Mouse (Mus musculus) left cerebral cortex, postnatal 4 days (tissue): ENCODE measurements around the gene Cct4. TPM values are rescaled to one million over a fixed set of nuclear protein-coding genes. Genes with fewer than 3 reads are reported as not detected.

Experiments used
- DNase-seq: peaks from one replicate; pipeline ENCODE4 v3.0.0-alpha.2; 2022
- intact Hi-C: fragments of 180-260 bp; cut with DNase I; formaldehyde crosslinking; loops from one replicate; pipeline ENCODE4 v1.15.1; 2025
- total RNA-seq, 2 experiments: library from RNA; stranded (reverse); gene quantifications; 2 replicates each; pipeline ENCODE4 v1.2.3; 2021

Gene Cct4
- total RNA-seq = 100 to 1,000 TPM; 194 to 197 TPM

GRCm38 (mm10) chr11:22990393-22991126 lies at the start of gene Cct4:
TSS of gene Cct4 (plus strand) at chr11:22990519.
- peak; percentile 94 for DNase-seq
- intact Hi-C loops = loop anchor here (5.0 kb wide), 1 partner anchor 287 kb away; no protein-coding TSS in a partner anchor

GRCm38 (mm10) chr11:22949101-22949500 lies 41.2 kb upstream of the Cct4 start:
- intact Hi-C loops = no loop called here
- no peak for DNase-seq

GRCm38 (mm10) chr11:22950131-22950530 lies 40.2 kb upstream of the Cct4 start:
- intact Hi-C loops = loop anchor here (10.0 kb wide), 1 partner anchor 85 kb away; the partner anchor contains the start of gene B3gnt2
- DNase-seq = no peak

- no peak for DNase-seq
- intact Hi-C loops = loop anchor here (10.0 kb wide), 1 partner anchor 88 kb away; the partner anchor contains the start of gene B3gnt2
Measured at GRCm38 (mm10) chr11:22952668-22953067, 37.7 kb upstream of the Cct4 start.

- no peak for DNase-seq
- intact Hi-C loops = loop anchor here (10.0 kb wide), 1 partner anchor 92 kb away; the partner anchor contains the start of gene B3gnt2
Measured at GRCm38 (mm10) chr11:22956346-22956745, 34.0 kb upstream of the Cct4 start.

- intact Hi-C loops = loop anchor here (10.0 kb wide), 1 partner anchor 92 kb away; the partner anchor contains the start of gene B3gnt2
- peak; percentile 60 for DNase-seq
Measured at GRCm38 (mm10) chr11:22956830-22957229, 33.5 kb upstream of the Cct4 start.

- intact Hi-C loops = loop anchor here (10.0 kb wide), 1 partner anchor 93 kb away; the partner anchor contains the start of gene B3gnt2
Measured at GRCm38 (mm10) chr11:22957791-22958374, 32.4 kb upstream of the Cct4 start.

GRCm38 (mm10) chr11:22962101-22962500 lies 28.2 kb upstream of the Cct4 start:
- DNase-seq = no peak
- intact Hi-C loops = loop anchor here (5.0 kb wide), 1 partner anchor 330 kb away; no protein-coding TSS in a partner anchor

More at GRCm38 (mm10) chr11:22957791-22958374, 32.4 kb upstream of the Cct4 start:
- DNase-seq = no peak

- DNase-seq = no peak
- intact Hi-C loops = loop anchor here (5.0 kb wide), 1 partner anchor 332 kb away; no protein-coding TSS in a partner anchor
Measured at GRCm38 (mm10) chr11:22964401-22964800, 25.9 kb upstream of the Cct4 start.

GRCm38 (mm10) chr11:22965503-22965902 lies 24.8 kb upstream of the Cct4 start:
- DNase-seq = no peak
- intact Hi-C loops = no loop called here

GRCm38 (mm10) chr11:22969486-22969885 lies 20.8 kb upstream of the Cct4 start:
- intact Hi-C loops = no loop called here
- DNase-seq = no peak

GRCm38 (mm10) chr11:22970546-22970945 lies 19.8 kb upstream of the Cct4 start:
- no peak for DNase-seq
- intact Hi-C loops = no loop called here

GRCm38 (mm10) chr11:22971835-22972709 lies 18.2 kb upstream of the Cct4 start, which contains the start of gene Zrsr1:
TSS of gene Zrsr1 (plus strand) at chr11:22972005.
- intact Hi-C loops = no loop called here
- peak; percentile 48 for DNase-seq

GRCm38 (mm10) chr11:22972746-22973526 lies 17.4 kb upstream of the Cct4 start:
- intact Hi-C loops = no loop called here
- DNase-seq = peak; percentile 74

- intact Hi-C loops = no loop called here
- no peak for DNase-seq
Measured at GRCm38 (mm10) chr11:22973599-22973998, 16.7 kb upstream of the Cct4 start.

GRCm38 (mm10) chr11:22978215-22978614 lies 12.1 kb upstream of the Cct4 start:
- intact Hi-C loops = no loop called here
- DNase-seq = peak; percentile 10

- DNase-seq = peak; percentile 75
- intact Hi-C loops = no loop called here
Measured at GRCm38 (mm10) chr11:22978711-22979110, 11.6 kb upstream of the Cct4 start.

GRCm38 (mm10) chr11:22979221-22979620 lies 11.1 kb upstream of the Cct4 start:
- DNase-seq = no peak
- intact Hi-C loops = no loop called here

- intact Hi-C loops = loop anchor here (10.0 kb wide), 1 partner anchor 756 kb away; no protein-coding TSS in a partner anchor
Measured at GRCm38 (mm10) chr11:22981041-22981440, 9.3 kb upstream of the Cct4 start.

GRCm38 (mm10) chr11:22981543-22981950 lies 8.8 kb upstream of the Cct4 start:
- no peak for DNase-seq
- intact Hi-C loops = loop anchor here (10.0 kb wide), 1 partner anchor 757 kb away; no protein-coding TSS in a partner anchor

More at GRCm38 (mm10) chr11:22981041-22981440, 9.3 kb upstream of the Cct4 start:
- no peak for DNase-seq
